Mouse (Mus musculus) naive thymus-derived CD4-positive, alpha-beta T cell, adult 5 months (primary cell): ENCODE data around the gene Bbs1. TPM values are rescaled to one million over a fixed set of nuclear protein-coding genes. Genes with fewer than 3 reads are reported as not detected.

Experiments
- polyA plus RNA-seq: library from polyadenylated mRNA; unstranded; fragments of 100-300 nt; shearing (Covaris generic); gene quantifications from one replicate; pipeline ENCODE4 v1.2.1, GENCODE M21; 2017

The Bbs1 gene
- 0.37 TPM for polyA plus RNA-seq

GRCm38 (mm10) chr19:4905979-4906794, at the start of gene Bbs1:
Gene Bbs1, minus strand, starts transcription at chr19:4906628.

GRCm38 (mm10) chr19:4942551-4943252, 36.3 kb upstream of the Bbs1 start, which contains the start of gene Peli3:
Gene Peli3, minus strand, starts transcription at chr19:4943127.

GRCm38 (mm10) chr19:4927904-4928531, 21.6 kb upstream of the Bbs1 start, which contains the start of gene Dpp3:
Gene Dpp3, minus strand, starts transcription at chr19:4928287.

GRCm38 (mm10) chr19:4878405-4879323, 27.8 kb downstream of the Bbs1 start, which contains the start of gene Zdhhc24:
Gene Zdhhc24, plus strand, starts transcription at chr19:4878668.

GRCm38 (mm10) chr19:4877785-4878184, 28.6 kb downstream of the Bbs1 start, which contains the start of gene Actn3:
Gene Actn3, minus strand, starts transcription at chr19:4877909.

GRCm38 (mm10) chr19:4854552-4855469, 51.6 kb downstream of the Bbs1 start, which contains the start of gene Ctsf:
Gene Ctsf, plus strand, starts transcription at chr19:4855130.

GRCm38 (mm10) chr19:4839149-4839548, 67.3 kb downstream of the Bbs1 start, which contains the start of the genes Ccs and Ccdc87:
Gene Ccs, minus strand, starts transcription at chr19:4839332.
Gene Ccdc87, plus strand, starts transcription at chr19:4839366.

Other genes with a start within 250 kb of the Bbs1 start
- gene Gm960, start 208.0 kb downstream of the Bbs1 start, polyA plus RNA-seq = not detected
- 0.21 TPM for gene Sptbn2, start 195.5 kb downstream of the Bbs1 start, polyA plus RNA-seq
- 75.2 TPM for gene Rbm4b, start 150.1 kb downstream of the Bbs1 start, polyA plus RNA-seq
- gene Rbm4, start 112.7 kb downstream of the Bbs1 start, polyA plus RNA-seq = 47.7 TPM
- 28.1 TPM for gene Gm21992, start 95.0 kb downstream of the Bbs1 start, polyA plus RNA-seq
- gene Rbm14, start 95.0 kb downstream of the Bbs1 start, polyA plus RNA-seq = 102 TPM
- 71.3 TPM for gene Ccs, start 67.3 kb downstream of the Bbs1 start, polyA plus RNA-seq
- gene Ccdc87, start 67.3 kb downstream of the Bbs1 start, polyA plus RNA-seq = not detected
- 13.9 TPM for gene Ctsf, start 51.5 kb downstream of the Bbs1 start, polyA plus RNA-seq
- gene Actn3, start 28.7 kb downstream of the Bbs1 start, polyA plus RNA-seq = not detected
- 4.3 TPM for gene Zdhhc24, start 28.0 kb downstream of the Bbs1 start, polyA plus RNA-seq
- gene Dpp3, start 21.7 kb upstream of the Bbs1 start, polyA plus RNA-seq = 59.0 TPM
- gene Peli3, start 36.5 kb upstream of the Bbs1 start, polyA plus RNA-seq = 1.4 TPM
- gene Mrpl11, start 55.5 kb upstream of the Bbs1 start, polyA plus RNA-seq = 46.3 TPM
- not detected for gene Npas4, start 83.7 kb upstream of the Bbs1 start, polyA plus RNA-seq
- 1.3 TPM for gene Slc29a2, start 117.2 kb upstream of the Bbs1 start, polyA plus RNA-seq
- gene B4gat1, start 132.2 kb upstream of the Bbs1 start, polyA plus RNA-seq = 3.6 TPM
- 1.8 TPM for gene AC124502.3, start 132.3 kb upstream of the Bbs1 start, polyA plus RNA-seq
- 82.7 TPM for gene Brms1, start 134.7 kb upstream of the Bbs1 start, polyA plus RNA-seq
- 0.70 TPM for gene Rin1, start 143.9 kb upstream of the Bbs1 start, polyA plus RNA-seq
- not detected for gene Cd248, start 161.4 kb upstream of the Bbs1 start, polyA plus RNA-seq
- not detected for gene Tmem151a, start 178.9 kb upstream of the Bbs1 start, polyA plus RNA-seq
- gene Yif1a, start 181.9 kb upstream of the Bbs1 start, polyA plus RNA-seq = 34.0 TPM
- gene Cnih2, start 191.9 kb upstream of the Bbs1 start, polyA plus RNA-seq = 0.52 TPM
- 120 TPM for gene Rab1b, start 200.4 kb upstream of the Bbs1 start, polyA plus RNA-seq
- 4.6 TPM for gene Klc2, start 211.9 kb upstream of the Bbs1 start, polyA plus RNA-seq